Mouse (Mus musculus): Measurements from ENCODE around the gene Sympk. TPM values are rescaled to one million over a fixed set of nuclear protein-coding genes. Genes with fewer than 3 reads are reported as not detected.

Gene Sympk
- polyA plus RNA-seq, 1 experiment, result 113 TPM

DNA sequence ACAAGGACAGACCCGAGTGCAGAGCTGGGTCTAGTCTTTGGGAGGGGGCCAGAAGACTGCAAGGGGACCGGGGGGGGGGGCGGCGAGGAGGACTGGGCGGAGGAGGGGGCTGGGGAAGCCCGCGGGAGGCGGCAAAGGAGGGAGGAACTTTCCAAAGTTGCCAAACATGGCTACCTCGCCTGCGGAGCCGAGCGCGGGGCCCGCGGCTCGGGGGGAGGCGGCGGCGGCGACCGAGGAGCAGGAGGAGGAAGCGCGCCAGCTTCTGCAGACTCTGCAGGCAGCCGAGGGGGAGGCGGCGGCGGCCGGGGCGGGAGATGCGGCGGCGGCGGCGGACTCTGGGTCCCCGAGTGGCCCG lies 70.3 kb downstream of the Sympk start, which contains the start of gene Six5:
TSS of gene Six5 (plus strand) at position 124 of the 355 bp plus-strand sequence.
- Histone ChIP-seq H3K27ac (ENCODE audit: insufficient read depth, low read length) (peak within 1 kb of the TSS; percentile 63), H3K4me1 (ENCODE audit: control insufficient read depth, insufficient read depth, low read length) (no peaks in the 10 kb centered on the region), H3K4me3 (ENCODE audit: insufficient read depth, low read length) (peak within 1 kb of the TSS; percentile 34)
- no peak for TF ChIP-seq POLR2A (IDR thresholded peaks at IDR 0.05; ENCODE audit: extremely low read depth, insufficient read depth, low read length)
- no peak for TF ChIP-seq CTCF (IDR thresholded peaks at IDR 0.05; ENCODE audit: extremely low read depth, insufficient read depth, low read length)

DNA sequence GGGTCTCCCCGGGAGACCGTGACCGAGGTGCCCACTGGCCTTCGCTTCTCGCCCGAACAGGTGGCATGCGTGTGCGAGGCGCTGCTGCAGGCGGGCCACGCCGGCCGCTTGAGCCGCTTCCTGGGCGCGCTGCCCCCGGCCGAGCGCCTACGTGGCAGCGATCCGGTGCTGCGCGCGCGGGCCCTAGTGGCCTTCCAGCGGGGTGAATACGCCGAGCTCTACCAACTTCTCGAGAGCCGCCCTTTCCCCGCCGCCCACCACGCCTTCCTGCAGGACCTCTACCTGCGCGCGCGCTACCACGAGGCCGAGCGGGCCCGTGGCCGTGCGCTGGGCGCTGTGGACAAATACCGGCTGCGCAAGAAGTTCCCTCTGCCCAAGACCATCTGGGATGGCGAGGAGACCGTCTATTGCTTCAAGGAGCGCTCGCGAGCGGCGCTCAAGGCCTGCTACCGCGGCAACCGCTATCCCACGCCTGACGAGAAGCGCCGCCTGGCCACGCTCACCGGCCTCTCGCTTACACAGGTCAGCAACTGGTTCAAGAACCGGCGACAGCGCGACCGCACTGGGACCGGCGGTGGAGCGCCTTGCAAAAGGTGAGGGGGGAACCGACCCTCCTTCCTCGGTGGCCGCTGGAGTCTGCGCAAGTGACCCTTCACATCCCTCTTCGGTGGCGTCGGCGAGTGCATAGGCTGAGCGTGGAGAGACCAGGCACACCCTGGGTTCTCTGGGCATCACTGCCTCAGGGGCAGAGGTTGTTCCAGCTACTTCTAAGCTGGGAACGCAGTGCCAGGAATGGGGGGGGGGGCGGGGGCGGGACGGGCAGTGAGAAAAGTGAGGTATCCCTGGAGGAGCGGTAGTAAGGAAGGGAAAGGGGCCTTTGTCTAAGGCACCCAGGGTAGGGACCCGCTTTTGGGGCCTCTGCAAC lies 70.9 kb downstream of the Sympk start:
- Histone ChIP-seq H3K4me1 (ENCODE audit: control insufficient read depth, insufficient read depth, low read length) (no peaks in the 10 kb centered on the region), H3K4me3 (ENCODE audit: insufficient read depth, low read length) (peak overlapping the region; percentile 34), H3K27ac (ENCODE audit: insufficient read depth, low read length) (peak overlapping the region; percentile 17; the same call in 1 of the 2 replicates)
- TF ChIP-seq CTCF (IDR thresholded peaks at IDR 0.05; ENCODE audit: extremely low read depth, insufficient read depth, low read length), result no peak
- no peak for TF ChIP-seq POLR2A (IDR thresholded peaks at IDR 0.05; ENCODE audit: extremely low read depth, insufficient read depth, low read length)

DNA sequence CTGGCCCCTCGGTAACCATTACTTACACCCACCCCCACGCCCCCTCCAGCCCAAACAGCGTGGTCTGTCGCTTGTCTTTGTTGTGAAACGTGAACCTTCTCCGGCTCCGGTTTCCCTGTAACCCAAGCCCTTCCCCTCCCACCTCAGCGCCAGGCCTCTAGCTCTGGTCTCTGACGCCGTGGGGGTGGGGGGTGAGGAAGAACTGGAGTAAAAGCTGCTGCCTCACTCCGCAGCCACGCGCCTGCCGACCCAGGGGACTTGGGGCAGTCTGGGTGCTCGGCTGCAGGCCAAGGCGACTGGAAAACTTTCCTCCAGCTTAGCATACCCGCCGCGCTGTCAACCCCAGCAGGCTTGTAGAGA lies 71.6 kb downstream of the Sympk start:
- H3K4me3 ChIP-seq (ENCODE audit: insufficient read depth, low read length), result no peak overlapping the region; the same call in 1 of the 2 replicates
- TF ChIP-seq POLR2A (IDR thresholded peaks at IDR 0.05; ENCODE audit: extremely low read depth, insufficient read depth, low read length) (no peak), CTCF (IDR thresholded peaks at IDR 0.05; ENCODE audit: extremely low read depth, insufficient read depth, low read length) (no peak)
- H3K27ac ChIP-seq (ENCODE audit: insufficient read depth, low read length), result no peak overlapping the region
- no peaks in the 10 kb centered on the region for H3K4me1 ChIP-seq (ENCODE audit: control insufficient read depth, insufficient read depth, low read length)

DNA sequence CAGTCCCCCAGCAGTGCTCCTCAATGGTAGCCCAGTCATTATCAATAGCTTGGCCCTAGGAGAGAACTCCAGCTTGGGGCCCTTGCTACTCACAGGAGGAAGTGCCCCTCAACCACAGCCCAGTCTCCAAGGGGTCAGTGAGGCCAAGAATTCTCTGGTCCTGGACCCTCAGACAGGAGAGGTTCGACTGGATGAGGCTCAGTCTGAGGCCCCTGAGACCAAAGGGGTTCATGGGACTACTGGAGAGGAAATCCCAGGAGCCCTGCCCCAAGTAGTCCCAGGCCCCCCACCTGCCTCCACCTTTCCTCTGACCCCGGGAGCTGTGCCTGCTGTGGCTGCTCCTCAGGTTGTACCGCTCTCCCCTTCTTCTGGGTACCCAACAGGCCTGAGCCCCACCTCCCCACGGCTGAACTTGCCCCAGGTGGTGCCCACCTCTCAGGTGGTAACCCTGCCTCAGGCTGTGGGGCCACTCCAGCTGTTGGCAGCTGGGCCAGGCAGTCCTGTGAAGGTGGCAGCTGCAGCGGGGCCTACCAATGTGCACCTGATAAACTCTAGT lies 72.3 kb downstream of the Sympk start:
- TF ChIP-seq CTCF (IDR thresholded peaks at IDR 0.05; ENCODE audit: extremely low read depth, insufficient read depth, low read length) (no peak), POLR2A (IDR thresholded peaks at IDR 0.05; ENCODE audit: extremely low read depth, insufficient read depth, low read length) (no peak)
- Histone ChIP-seq H3K27ac (ENCODE audit: insufficient read depth, low read length) (no peak overlapping the region), H3K4me1 (ENCODE audit: control insufficient read depth, insufficient read depth, low read length) (no peaks in the 10 kb centered on the region), H3K4me3 (ENCODE audit: insufficient read depth, low read length) (no peak overlapping the region)

DNA sequence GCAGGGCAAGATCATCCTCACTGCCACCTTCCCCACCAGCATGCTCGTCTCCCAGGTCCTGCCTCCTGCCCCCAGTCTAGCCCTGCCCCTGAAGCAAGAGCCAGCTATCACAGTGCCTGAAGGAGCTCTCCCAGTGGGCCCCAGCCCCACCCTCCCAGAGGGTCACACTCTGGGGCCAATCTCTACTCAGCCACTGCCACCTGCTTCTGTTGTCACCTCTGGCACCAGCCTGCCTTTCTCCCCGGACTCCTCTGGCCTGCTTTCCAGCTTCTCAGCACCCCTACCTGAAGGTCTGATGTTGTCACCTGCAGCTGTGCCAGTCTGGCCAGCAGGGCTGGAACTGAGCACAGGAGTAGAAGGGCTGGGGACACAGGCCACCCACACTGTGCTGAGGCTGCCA lies 73.0 kb downstream of the Sympk start:
- Histone ChIP-seq H3K4me3 (ENCODE audit: insufficient read depth, low read length) (no peak overlapping the region), H3K4me1 (ENCODE audit: control insufficient read depth, insufficient read depth, low read length) (no peaks in the 10 kb centered on the region), H3K27ac (ENCODE audit: insufficient read depth, low read length) (no peak overlapping the region)
- TF ChIP-seq POLR2A (IDR thresholded peaks at IDR 0.05; ENCODE audit: extremely low read depth, insufficient read depth, low read length), result no peak
- TF ChIP-seq CTCF (IDR thresholded peaks at IDR 0.05; ENCODE audit: extremely low read depth, insufficient read depth, low read length), result no peak

- no peak for TF ChIP-seq CTCF (IDR thresholded peaks at IDR 0.05; ENCODE audit: extremely low read depth, insufficient read depth, low read length)
- TF ChIP-seq POLR2A (IDR thresholded peaks at IDR 0.05; ENCODE audit: extremely low read depth, insufficient read depth, low read length), result no peak
- Histone ChIP-seq H3K4me3 (ENCODE audit: insufficient read depth, low read length) (no peak overlapping the region), H3K4me1 (ENCODE audit: control insufficient read depth, insufficient read depth, low read length) (no peaks in the 10 kb centered on the region), H3K27ac (ENCODE audit: insufficient read depth, low read length) (no peak overlapping the region)
Observed at GRCm38 (mm10) chr7:19097863-19098262, 73.7 kb downstream of the Sympk start.

- Histone ChIP-seq H3K4me3 (ENCODE audit: insufficient read depth, low read length) (no peak overlapping the region), H3K27ac (ENCODE audit: insufficient read depth, low read length) (no peak overlapping the region), H3K4me1 (ENCODE audit: control insufficient read depth, insufficient read depth, low read length) (no peaks in the 10 kb centered on the region)
- TF ChIP-seq POLR2A (IDR thresholded peaks at IDR 0.05; ENCODE audit: extremely low read depth, insufficient read depth, low read length), result no peak
- TF ChIP-seq CTCF (IDR thresholded peaks at IDR 0.05; ENCODE audit: extremely low read depth, insufficient read depth, low read length), result no peak
Observed at GRCm38 (mm10) chr7:19098811-19099210, 74.6 kb downstream of the Sympk start.

- Histone ChIP-seq H3K27ac (ENCODE audit: insufficient read depth, low read length) (no peak overlapping the region), H3K4me3 (ENCODE audit: insufficient read depth, low read length) (no peak overlapping the region), H3K4me1 (ENCODE audit: control insufficient read depth, insufficient read depth, low read length) (no peaks in the 10 kb centered on the region)
- TF ChIP-seq CTCF (IDR thresholded peaks at IDR 0.05; ENCODE audit: extremely low read depth, insufficient read depth, low read length) (no peak), POLR2A (IDR thresholded peaks at IDR 0.05; ENCODE audit: extremely low read depth, insufficient read depth, low read length) (no peak)
Observed at GRCm38 (mm10) chr7:19100290-19100689, 76.1 kb downstream of the Sympk start.

DNA sequence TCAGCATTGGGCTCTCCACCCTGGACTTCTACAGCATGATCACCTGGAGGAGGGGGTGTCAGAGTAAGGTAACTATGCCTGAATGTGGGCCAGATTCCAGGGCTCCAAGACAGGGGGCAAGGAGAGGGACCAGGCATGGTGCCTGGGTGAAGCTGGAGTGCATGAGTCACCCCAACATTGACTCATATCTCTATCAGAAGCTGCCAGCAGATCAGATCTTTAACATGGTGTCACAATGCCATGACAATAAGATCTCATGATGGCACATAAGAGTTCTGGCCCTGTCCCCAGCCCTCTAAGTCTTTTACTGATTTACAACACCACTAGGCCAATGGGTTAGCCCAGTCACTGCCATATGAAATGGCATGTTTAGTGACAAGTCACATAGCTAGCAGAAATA lies 79.6 kb downstream of the Sympk start:
- no peak for TF ChIP-seq POLR2A (IDR thresholded peaks at IDR 0.05; ENCODE audit: extremely low read depth, insufficient read depth, low read length)
- no peak for TF ChIP-seq CTCF (IDR thresholded peaks at IDR 0.05; ENCODE audit: extremely low read depth, insufficient read depth, low read length)
- H3K27ac ChIP-seq (ENCODE audit: insufficient read depth, low read length), result no peak overlapping the region

More for the DNA sequence above, 79.6 kb downstream of the Sympk start:
- Histone ChIP-seq H3K4me3 (ENCODE audit: insufficient read depth, low read length) (no peak overlapping the region), H3K4me1 (ENCODE audit: control insufficient read depth, insufficient read depth, low read length) (no peaks in the 10 kb centered on the region; the same call in 1 of the 2 replicates)

Other genes with a start within 250 kb of the Sympk start
- gene Psg19, start 225.9 kb upstream of the Sympk start, polyA plus RNA-seq (2012; rRNA removed), result 0.04 TPM in 1 of 2 replicates, not detected in the other
- gene Psg17, start 202.8 kb upstream of the Sympk start, polyA plus RNA-seq (2012; rRNA removed), result 0.06 and 0.15 TPM in 2 replicates
- gene Mill2, start 184.4 kb upstream of the Sympk start, polyA plus RNA-seq (2012; rRNA removed), result 2.5 and 2.6 TPM in 2 replicates
- gene Pglyrp1, start 153.0 kb upstream of the Sympk start, polyA plus RNA-seq (2012; rRNA removed), result 15.7 and 16.0 TPM in 2 replicates
- 14.7 and 15.8 TPM in 2 replicates for gene Ccdc61, start 114.0 kb upstream of the Sympk start, polyA plus RNA-seq (2012; rRNA removed)
- 22.3 and 23.3 TPM in 2 replicates for gene Nova2, start 98.5 kb upstream of the Sympk start, polyA plus RNA-seq (2012; rRNA removed)
- gene Nanos2, start 37.0 kb upstream of the Sympk start, polyA plus RNA-seq (2012; rRNA removed), result 2.8 and 3.3 TPM in 2 replicates
- 49.7 and 50.8 TPM in 2 replicates for gene Mypop, start 33.1 kb upstream of the Sympk start, polyA plus RNA-seq (2012; rRNA removed)
- 27.2 and 28.5 TPM in 2 replicates for gene Irf2bp1, start 20.3 kb upstream of the Sympk start, polyA plus RNA-seq (2012; rRNA removed)
- gene Foxa3, start 839 bp upstream of the Sympk start, polyA plus RNA-seq (2012; rRNA removed), result not detected in 2 replicates
- 0.10 and 0.17 TPM in 2 replicates for gene Rsph6a, start 30.3 kb downstream of the Sympk start, polyA plus RNA-seq (2012; rRNA removed)
- gene Dmwd, start 51.9 kb downstream of the Sympk start, polyA plus RNA-seq (2012; rRNA removed), result 171 and 178 TPM in 2 replicates
- gene Dmpk, start 59.5 kb downstream of the Sympk start, polyA plus RNA-seq (2012; rRNA removed), result 40.9 and 47.6 TPM in 2 replicates
- gene Six5, start 70.2 kb downstream of the Sympk start, polyA plus RNA-seq (2012; rRNA removed), result 4.7 and 5.0 TPM in 2 replicates
- 0.70 and 1.1 TPM in 2 replicates for gene Gm4969, start 94.0 kb downstream of the Sympk start, polyA plus RNA-seq (2012; rRNA removed)
- 8.2 and 8.6 TPM in 2 replicates for gene Fbxo46, start 95.5 kb downstream of the Sympk start, polyA plus RNA-seq (2012; rRNA removed)
- gene Qpctl, start 124.9 kb downstream of the Sympk start, polyA plus RNA-seq (2012; rRNA removed), result 16.2 and 17.4 TPM in 2 replicates
- gene Snrpd2, start 125.3 kb downstream of the Sympk start, polyA plus RNA-seq (2012; rRNA removed), result 88.2 and 92.1 TPM in 2 replicates
- 3.3 and 3.9 TPM in 2 replicates for gene Gipr, start 141.8 kb downstream of the Sympk start, polyA plus RNA-seq (2012; rRNA removed)
- 156 and 157 TPM in 2 replicates for gene Eml2, start 152.0 kb downstream of the Sympk start, polyA plus RNA-seq (2012; rRNA removed)
- 6.1 and 6.5 TPM in 2 replicates for gene Gpr4, start 188.2 kb downstream of the Sympk start, polyA plus RNA-seq (2012; rRNA removed)
- gene Opa3, start 204.0 kb downstream of the Sympk start, polyA plus RNA-seq (2012; rRNA removed), result 41.0 and 41.5 TPM in 2 replicates
- 15.3 and 16.5 TPM in 2 replicates for gene Vasp, start 247.4 kb downstream of the Sympk start, polyA plus RNA-seq (2012; rRNA removed)